Mouse (Mus musculus): ENCODE data around the gene Chn1.

DNA sequence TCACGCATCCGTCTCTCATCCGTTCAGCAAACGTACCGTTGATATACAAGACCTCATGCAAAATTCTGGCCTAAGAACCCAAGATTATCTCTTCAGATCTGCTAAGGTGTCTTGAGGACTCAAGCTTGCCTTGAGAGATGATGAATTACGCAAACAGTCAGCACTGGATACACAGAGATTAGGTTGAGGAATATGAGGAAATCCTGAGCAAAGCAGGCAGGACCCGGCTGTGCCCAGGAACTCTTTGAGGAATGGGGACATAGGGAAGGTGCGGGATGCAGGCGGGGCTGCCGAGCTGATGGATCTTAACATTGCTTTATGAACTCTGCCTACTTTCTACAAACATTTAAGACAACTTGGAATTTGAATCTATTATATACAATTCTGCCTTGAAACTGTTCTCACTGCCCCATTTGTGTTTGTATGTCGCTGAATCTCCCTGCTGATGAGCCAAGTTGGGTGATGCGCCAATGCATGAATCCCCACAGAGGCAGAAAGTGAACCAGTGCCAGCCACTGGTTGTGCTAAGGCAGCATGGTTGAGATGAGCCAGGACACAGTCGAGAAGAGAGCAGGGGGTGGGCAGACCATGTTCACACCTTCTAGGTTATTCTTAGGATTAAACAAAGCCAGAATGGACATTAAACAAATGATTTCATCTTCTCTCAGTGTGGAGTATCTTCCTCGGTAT is 5.3 kb upstream of the Chn1 start:
- TF ChIP-seq CTCF (IDR thresholded peaks at IDR 0.05; ENCODE audit: insufficient read depth, low read length) = no peak
- no peak for TF ChIP-seq POLR2A (IDR thresholded peaks at IDR 0.05; ENCODE audit: borderline replicate concordance, extremely low read depth, low read depth, low read length)
